Mouse (Mus musculus): ENCODE results near the gene Sec23b. TPM values are rescaled to one million over a fixed set of nuclear protein-coding genes. Genes with fewer than 3 reads are reported as not detected.
"Not testable (repeated sequence)": the region's sequence is repeated elsewhere in the genome, so short reads cannot be mapped to it uniquely, and the experiment has no call there.

The Sec23b gene
- polyA plus RNA-seq, 1 experiment = 77.3 TPM

DNA sequence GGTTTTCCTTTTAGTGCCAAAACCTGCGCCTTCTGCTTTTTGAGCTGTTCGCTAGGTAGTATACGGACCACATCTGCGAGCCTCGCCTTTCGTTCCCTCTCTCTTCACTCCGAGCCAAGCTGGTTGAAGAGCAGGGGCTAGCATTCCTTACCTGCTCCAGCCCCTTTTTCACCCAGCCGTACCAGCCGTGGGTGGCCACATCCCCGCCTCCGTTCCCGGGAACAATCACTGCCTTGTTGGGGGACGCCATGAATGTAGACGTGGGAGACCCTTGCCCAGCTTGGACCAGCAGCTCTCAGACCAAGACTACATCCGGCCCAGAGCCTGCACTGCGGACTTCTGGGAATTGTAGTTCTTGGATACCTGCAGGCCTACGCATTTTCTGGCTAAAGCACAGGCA lies 5.5 kb upstream of the Sec23b start, which contains the start of gene Rbbp9:
TSS of gene Rbbp9 (minus strand) at position 341 of the 400 bp plus-strand sequence.
- Histone ChIP-seq H3K27me3 (replicated peaks; ENCODE audit: control insufficient read depth, insufficient read depth, low read length) (no peaks in the 10 kb centered on the region), H3K27ac (ENCODE audit: insufficient read depth, low read depth, low read length) (peak within 1 kb of the TSS; percentile 94), H3K4me3 (ENCODE audit: insufficient read depth, low read depth, low read length) (peak within 1 kb of the TSS; percentile 99), H3K4me1 (ENCODE audit: control insufficient read depth, insufficient read depth, low read length) (peaks cover 12% of the 10 kb centered on the region), H3K36me3 (ENCODE audit: control insufficient read depth, insufficient read depth, low read length) (no peaks in the 10 kb centered on the region)
- under 1% methylated on average over 17 of the region's 17 CpGs for WGBS
- peak; percentile 81 for DNase-seq
- TF ChIP-seq CTCF (conservative IDR thresholded peaks at IDR 0.05; ENCODE audit: insufficient read depth, insufficient read length, low read depth, low read length) = no peak
- TF ChIP-seq POLR2A (IDR thresholded peaks at IDR 0.05; ENCODE audit: low read depth, low read length) = peak; percentile 28

GRCm38 (mm10) chr2:144553905-144554304 lies 2.1 kb upstream of the Sec23b start:
- TF ChIP-seq CTCF (conservative IDR thresholded peaks at IDR 0.05; ENCODE audit: insufficient read depth, insufficient read length, low read depth, low read length) = no peak
- TF ChIP-seq POLR2A (IDR thresholded peaks at IDR 0.05; ENCODE audit: low read depth, low read length) = no peak
- Histone ChIP-seq H3K36me3 (ENCODE audit: control insufficient read depth, insufficient read depth, low read length) (no peaks in the 10 kb centered on the region), H3K4me1 (ENCODE audit: control insufficient read depth, insufficient read depth, low read length) (peaks cover 11% of the 10 kb centered on the region; the same call in 1 of the 2 replicates), H3K27me3 (replicated peaks; ENCODE audit: control insufficient read depth, insufficient read depth, low read length) (no peaks in the 10 kb centered on the region), H3K27ac (ENCODE audit: insufficient read depth, low read depth, low read length) (no peak overlapping the region), H3K4me3 (ENCODE audit: insufficient read depth, low read depth, low read length) (no peak overlapping the region)
- 92% methylated on average over 3 of the region's 3 CpGs for WGBS
- DNase-seq = no peak

- peaks cover 1% of the 10 kb centered on the region; the same call in 1 of the 2 replicates for H3K36me3 ChIP-seq (ENCODE audit: control insufficient read depth, insufficient read depth, low read length)
- peak overlapping the region; percentile 97 for H3K27ac ChIP-seq (ENCODE audit: insufficient read depth, low read depth, low read length)
- peak overlapping the region; percentile 74 for H3K4me3 ChIP-seq (ENCODE audit: insufficient read depth, low read depth, low read length)
- H3K4me1 ChIP-seq (ENCODE audit: control insufficient read depth, insufficient read depth, low read length) = peaks cover 11% of the 10 kb centered on the region; the same call in 1 of the 2 replicates
- under 1% methylated on average over 14 of the region's 14 CpGs for WGBS
- no peak for TF ChIP-seq POLR2A (IDR thresholded peaks at IDR 0.05; ENCODE audit: low read depth, low read length)
- TF ChIP-seq CTCF (conservative IDR thresholded peaks at IDR 0.05; ENCODE audit: insufficient read depth, insufficient read length, low read depth, low read length) = no peak
- H3K27me3 ChIP-seq (replicated peaks; ENCODE audit: control insufficient read depth, insufficient read depth, low read length) = no peaks in the 10 kb centered on the region
- DNase-seq = no peak
Observed at GRCm38 (mm10) chr2:144555286-144555819, 676 bp upstream of the Sec23b start.

DNA sequence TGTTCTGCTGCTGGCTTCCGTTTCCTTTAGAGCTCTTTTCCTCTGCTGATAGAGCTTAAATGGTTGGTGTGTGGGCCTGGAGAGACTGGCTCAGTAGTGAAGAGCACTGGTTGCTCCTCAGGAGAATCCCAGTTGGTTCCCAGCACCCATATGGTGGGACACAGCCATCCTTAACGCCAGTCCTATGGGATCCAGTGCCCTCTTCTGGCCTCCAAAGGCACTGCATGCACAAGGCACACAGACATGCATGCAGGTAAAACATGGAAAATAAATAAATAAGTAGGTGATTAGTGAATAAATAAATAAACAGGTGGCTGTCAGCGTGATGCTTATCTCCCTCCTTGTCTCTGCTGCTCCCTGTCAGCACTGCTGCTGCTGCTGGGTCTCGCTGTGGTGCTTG lies 32.7 kb downstream of the Sec23b start:
- TF ChIP-seq CTCF (conservative IDR thresholded peaks at IDR 0.05; ENCODE audit: insufficient read depth, insufficient read length, low read depth, low read length) = peak; percentile 41; the same call in 1 of the 2 replicates
- TF ChIP-seq POLR2A (IDR thresholded peaks at IDR 0.05; ENCODE audit: low read depth, low read length) = no peak
- Histone ChIP-seq H3K27ac (ENCODE audit: insufficient read depth, low read depth, low read length) (no peak overlapping the region), H3K27me3 (replicated peaks; ENCODE audit: control insufficient read depth, insufficient read depth, low read length) (no peaks in the 10 kb centered on the region), H3K4me1 (ENCODE audit: control insufficient read depth, insufficient read depth, low read length) (no peaks in the 10 kb centered on the region), H3K36me3 (ENCODE audit: control insufficient read depth, insufficient read depth, low read length) (peaks cover 9% of the 10 kb centered on the region), H3K4me3 (ENCODE audit: insufficient read depth, low read depth, low read length) (no peak overlapping the region)
- 86% methylated on average over 4 of the region's 4 CpGs for WGBS
- no peak for DNase-seq

DNA sequence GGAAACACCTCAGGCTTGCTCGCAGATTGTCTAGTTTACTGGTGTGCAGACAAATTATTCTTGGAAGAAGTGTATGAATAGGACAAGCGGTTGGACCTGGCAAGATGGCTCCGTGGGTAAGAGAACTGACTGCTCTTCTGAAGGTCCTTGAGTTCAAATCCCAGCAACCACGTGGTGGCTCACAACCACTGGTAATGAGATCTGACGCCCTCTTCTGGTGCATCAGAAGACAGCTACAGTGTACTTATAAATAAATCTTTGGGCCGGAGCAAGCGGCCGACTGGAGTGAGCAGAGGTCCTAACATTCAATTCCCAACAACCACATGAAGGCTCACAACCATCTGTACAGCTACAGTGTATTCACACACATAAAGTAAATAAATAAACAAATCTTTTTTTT lies 37.0 kb downstream of the Sec23b start:
- not testable (repeated sequence) for H3K4me1 ChIP-seq (ENCODE audit: control insufficient read depth, insufficient read depth, low read length); H3K4me3 ChIP-seq (ENCODE audit: insufficient read depth, low read depth, low read length); H3K27ac ChIP-seq (ENCODE audit: insufficient read depth, low read depth, low read length); DNase-seq; H3K36me3 ChIP-seq (ENCODE audit: control insufficient read depth, insufficient read depth, low read length); H3K27me3 ChIP-seq (replicated peaks; ENCODE audit: control insufficient read depth, insufficient read depth, low read length)
- 73% methylated on average over 8 of the region's 8 CpGs for WGBS

DNA sequence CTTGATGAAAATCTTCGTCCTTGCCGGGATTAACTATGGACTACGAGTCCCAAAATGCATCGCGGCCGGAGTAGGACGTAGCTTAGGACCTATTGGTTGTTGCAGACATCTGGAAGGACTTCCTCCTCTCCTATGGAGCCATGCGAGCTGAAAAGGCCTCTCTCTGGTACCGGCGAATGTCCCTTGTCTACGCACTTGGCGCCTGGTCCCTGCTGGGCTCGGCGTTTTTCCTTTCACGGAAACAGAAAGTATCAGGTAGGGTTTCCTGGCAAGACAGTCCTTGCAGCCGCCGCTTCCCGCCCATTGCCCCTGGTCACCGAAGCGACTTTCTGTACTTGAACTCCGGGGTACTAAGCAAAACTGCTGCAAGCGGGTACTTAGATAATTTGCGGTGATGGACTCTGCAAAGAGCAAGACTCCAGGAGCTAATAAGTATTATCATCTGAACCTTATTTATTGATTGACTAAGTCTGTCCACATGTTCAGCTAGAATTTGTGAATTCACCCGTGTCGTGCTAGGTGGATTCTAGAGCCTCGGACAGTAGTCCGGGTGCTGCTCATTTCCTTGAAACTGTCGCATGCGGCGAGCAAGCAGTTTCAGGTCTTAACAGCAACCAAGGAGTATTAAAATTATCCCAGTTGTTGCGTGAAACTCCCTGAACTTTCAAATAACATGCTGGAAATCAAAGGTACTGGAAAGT lies 38.1 kb downstream of the Sec23b start, which contains the start of gene Smim26:
TSS of gene Smim26 (plus strand) at position 104 of the 701 bp plus-strand sequence.
- no peaks in the 10 kb centered on the region for H3K27me3 ChIP-seq (replicated peaks; ENCODE audit: control insufficient read depth, insufficient read depth, low read length)
- peak within 1 kb of the TSS; percentile 46; the same call in 1 of the 2 replicates for H3K27ac ChIP-seq (ENCODE audit: insufficient read depth, low read depth, low read length)
- TF ChIP-seq CTCF (conservative IDR thresholded peaks at IDR 0.05; ENCODE audit: insufficient read depth, insufficient read length, low read depth, low read length) (no peak), POLR2A (IDR thresholded peaks at IDR 0.05; ENCODE audit: low read depth, low read length) (no peak)
- peaks cover 3% of the 10 kb centered on the region; the same call in 1 of the 2 replicates for H3K4me1 ChIP-seq (ENCODE audit: control insufficient read depth, insufficient read depth, low read length)
- DNase-seq = peak; percentile 89
- under 1% methylated on average over 31 of the region's 31 CpGs for WGBS
- H3K4me3 ChIP-seq (ENCODE audit: insufficient read depth, low read depth, low read length) = peak within 1 kb of the TSS; percentile 83
- no peaks in the 10 kb centered on the region for H3K36me3 ChIP-seq (ENCODE audit: control insufficient read depth, insufficient read depth, low read length)

DNA sequence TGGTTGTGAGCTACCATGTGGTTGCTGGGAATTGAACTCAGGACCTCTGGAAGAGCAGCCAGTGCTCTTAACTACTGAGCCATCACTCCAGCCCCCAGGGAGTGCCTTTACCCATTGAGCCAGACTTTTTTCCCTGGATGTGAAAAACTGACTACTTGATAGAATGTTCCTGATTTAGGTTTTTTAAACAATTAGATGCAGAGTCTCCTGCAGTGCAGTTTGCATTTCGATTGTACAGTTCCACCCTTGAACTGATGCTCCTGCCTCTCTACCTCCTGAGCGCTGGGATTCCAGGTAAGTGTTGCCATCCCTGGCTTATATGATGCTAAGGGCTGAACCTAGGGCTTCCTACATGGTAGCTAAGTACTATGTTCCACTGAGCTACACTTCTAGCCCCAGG lies 42.0 kb downstream of the Sec23b start:
- WGBS = 84% methylated on average over 2 of the region's 2 CpGs
- no peak for TF ChIP-seq POLR2A (IDR thresholded peaks at IDR 0.05; ENCODE audit: low read depth, low read length)
- no peak for TF ChIP-seq CTCF (conservative IDR thresholded peaks at IDR 0.05; ENCODE audit: insufficient read depth, insufficient read length, low read depth, low read length)
- DNase-seq = no peak
- H3K4me1 ChIP-seq (ENCODE audit: control insufficient read depth, insufficient read depth, low read length) = peaks cover 3% of the 10 kb centered on the region; the same call in 1 of the 2 replicates
- no peaks in the 10 kb centered on the region for H3K27me3 ChIP-seq (replicated peaks; ENCODE audit: control insufficient read depth, insufficient read depth, low read length)
- no peak overlapping the region for H3K27ac ChIP-seq (ENCODE audit: insufficient read depth, low read depth, low read length)
- H3K36me3 ChIP-seq (ENCODE audit: control insufficient read depth, insufficient read depth, low read length) = no peaks in the 10 kb centered on the region
- no peak overlapping the region for H3K4me3 ChIP-seq (ENCODE audit: insufficient read depth, low read depth, low read length)

Measured in kidney, adult 2 months (tissue).